Mouse (Mus musculus): ENCODE measurements at regions not wholly inside any gene's neighbourhood (a gene's known extent, or its start where the extent isn't known, plus 50 kb on each side); places are given as distances from the start of the nearest gene placed in this dataset.

DNA sequence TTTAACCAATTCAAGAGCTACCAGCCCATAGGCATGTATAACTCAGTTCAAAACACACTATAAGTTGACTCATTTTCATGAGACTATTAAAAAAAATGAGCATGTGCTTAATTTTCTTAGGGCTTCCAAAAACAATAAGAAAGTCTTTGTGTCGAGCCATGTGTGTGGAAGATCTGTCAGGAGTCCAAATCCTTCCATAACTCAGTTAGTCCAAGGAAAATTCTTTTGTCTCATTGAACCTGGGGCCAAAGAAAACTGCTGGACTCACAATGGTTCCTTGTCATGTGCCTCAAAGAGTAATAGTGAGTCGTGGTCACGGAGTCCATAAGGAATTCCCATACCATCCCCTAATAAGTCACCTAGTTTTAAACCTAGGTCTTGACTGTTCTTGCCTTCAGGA lies 199.0 kb upstream of the Gm21798 start:
- no peak for DNase-seq (ENCODE audit: extremely low spot score)

DNA sequence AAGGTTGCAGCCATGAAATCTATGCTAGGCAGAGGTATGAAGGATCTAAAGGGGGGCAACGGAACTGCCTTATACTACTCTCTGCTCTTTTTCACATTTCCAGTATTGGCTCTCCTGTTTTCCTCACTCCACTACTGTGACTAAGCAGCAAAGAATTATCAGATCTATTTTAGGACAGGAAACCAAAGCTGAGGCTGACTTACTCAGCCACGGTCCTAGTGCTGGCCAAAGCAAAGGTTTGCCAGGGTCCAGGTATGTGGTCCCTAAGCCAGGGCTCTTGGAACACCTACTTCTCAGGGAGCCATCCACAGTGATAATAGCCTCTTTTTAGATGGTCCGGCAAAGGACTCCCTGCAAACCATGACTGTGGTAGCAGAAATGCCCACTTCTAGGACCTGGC lies 195.6 kb upstream of the Gm21798 start:
- DNase-seq (ENCODE audit: extremely low spot score): no peak

DNA sequence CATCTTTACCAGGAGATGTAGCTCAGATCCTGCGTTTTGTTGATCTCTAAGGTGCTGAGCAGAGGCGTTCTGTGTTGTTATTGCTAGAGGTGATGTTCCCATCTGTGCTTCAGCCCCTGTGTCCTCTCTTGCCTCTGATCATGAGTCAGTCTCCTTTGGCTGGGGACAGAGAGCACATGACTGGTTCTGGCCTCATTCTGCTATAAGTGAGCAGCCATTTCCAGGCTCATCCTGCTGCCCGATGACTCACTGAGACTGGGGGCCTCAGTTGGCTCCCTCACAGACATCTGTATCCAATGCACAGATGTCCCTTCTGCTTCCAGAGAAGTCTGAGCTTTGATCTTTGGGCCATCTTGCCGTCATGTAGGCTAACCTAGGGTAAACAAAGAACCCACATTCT lies 194.9 kb upstream of the Gm21798 start:
- DNase-seq (ENCODE audit: extremely low spot score): no peak

DNA sequence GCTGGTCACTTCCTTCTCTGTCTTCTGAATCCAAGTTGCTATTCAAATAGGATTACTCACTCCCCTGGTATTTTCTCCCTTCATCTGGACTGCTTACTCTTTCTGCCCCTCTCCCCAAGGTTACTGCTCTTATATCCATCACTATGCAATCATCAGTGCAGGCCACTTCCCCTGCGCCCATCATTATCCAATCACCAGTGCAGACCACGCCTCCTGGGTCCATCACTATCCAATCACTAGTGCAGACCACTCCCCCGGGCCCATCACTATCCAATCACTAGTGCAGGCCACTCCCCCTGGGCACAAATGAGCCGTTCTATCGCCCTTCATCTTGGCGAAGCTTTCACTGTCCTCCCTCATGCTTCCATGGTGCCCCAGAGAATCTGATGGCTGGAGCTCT lies 191.1 kb upstream of the Gm21798 start:
- no peak for DNase-seq (ENCODE audit: extremely low spot score)

DNA sequence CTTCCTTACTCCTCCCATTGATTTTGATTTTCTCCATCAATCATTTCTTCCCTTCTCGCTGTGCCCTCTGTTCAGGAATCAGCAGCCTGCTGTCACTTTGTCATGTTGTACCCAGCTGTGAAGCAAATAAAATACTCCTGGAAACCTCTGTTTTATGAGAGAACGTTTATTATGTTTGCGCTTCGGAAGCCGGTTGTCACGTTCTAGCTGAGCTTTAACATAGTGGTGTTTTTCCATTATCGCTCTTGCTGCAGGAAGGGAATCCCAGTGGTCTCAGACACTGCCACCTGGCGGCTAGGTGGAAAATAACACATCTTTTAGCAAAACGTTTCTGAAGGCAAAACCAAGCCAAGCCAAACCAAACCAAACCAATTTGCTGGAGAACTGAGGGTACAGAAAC lies 190.2 kb upstream of the Gm21798 start:
- peak; percentile 67 for DNase-seq (ENCODE audit: extremely low spot score)
